Mouse (Mus musculus): ENCODE data around the gene Rxra. TPM values are rescaled to one million over a fixed set of nuclear protein-coding genes. Genes with fewer than 3 reads are reported as not detected.
A peak's percentile ranks its signal among the peaks of the same experiment; 100 is the strongest.

Gene Rxra
- polyA plus RNA-seq, 1 experiment from 2014 or later: 9.4 TPM

- Histone ChIP-seq H3K9me3 (replicated peaks; ENCODE audit: low read length) (no peaks in the 10 kb centered on the region), H3K4me2 (ENCODE audit: low read length) (no peak overlapping the region), H3K9ac (ENCODE audit: low read depth, low read length) (no peak overlapping the region), H3K36me3 (ENCODE audit: insufficient read depth, low read length) (no peaks in the 10 kb centered on the region), H3K27me3 (ENCODE audit: insufficient read depth, low read length) (no peaks in the 10 kb centered on the region), H3K4me3 (replicated peaks; ENCODE audit: low read depth, low read length) (no peak overlapping the region), H3K4me1 (replicated peaks; ENCODE audit: insufficient read depth, low read length) (peaks cover 35% of the 10 kb centered on the region), H3K27ac (peak overlapping the region; percentile 19; the same call in 1 of the 2 replicates)
- ATAC-seq (replicated peaks; ENCODE audit: low FRiP score, low read depth) (no peak), DNase-seq (ENCODE audit: low spot score) (no peak)
- no peak for TF ChIP-seq CTCF (IDR thresholded peaks at IDR 0.05; ENCODE audit: low read depth)
- 60% methylated on average over 14 of the region's 14 CpGs for WGBS
These were observed 15.0 kb downstream of the Rxra start for GRCm38 (mm10) chr2:27691139-27691720.

GRCm38 (mm10) chr2:27692608-27693007, 16.4 kb downstream of the Rxra start:
- peaks cover 32% of the 10 kb centered on the region for H3K4me1 ChIP-seq (replicated peaks; ENCODE audit: insufficient read depth, low read length)
- WGBS: 51% methylated on average over 3 of the region's 3 CpGs

GRCm38 (mm10) chr2:27693684-27694083, 17.4 kb downstream of the Rxra start:
- no peak for TF ChIP-seq CTCF (IDR thresholded peaks at IDR 0.05; ENCODE audit: low read depth)
- no peak overlapping the region for H3K9ac ChIP-seq (ENCODE audit: low read depth, low read length)
- ATAC-seq (replicated peaks; ENCODE audit: low FRiP score, low read depth): no peak
- H3K27ac ChIP-seq: no peak overlapping the region
- no peaks in the 10 kb centered on the region for H3K27me3 ChIP-seq (ENCODE audit: insufficient read depth, low read length)
- H3K4me2 ChIP-seq (ENCODE audit: low read length): no peak overlapping the region
- H3K36me3 ChIP-seq (ENCODE audit: insufficient read depth, low read length): no peaks in the 10 kb centered on the region
- no peak for DNase-seq (ENCODE audit: low spot score)
- H3K4me3 ChIP-seq (replicated peaks; ENCODE audit: low read depth, low read length): no peak overlapping the region
- peaks cover 32% of the 10 kb centered on the region for H3K4me1 ChIP-seq (replicated peaks; ENCODE audit: insufficient read depth, low read length)
- WGBS: 76% methylated on average over 6 of the region's 6 CpGs
- H3K9me3 ChIP-seq (replicated peaks; ENCODE audit: low read length): no peaks in the 10 kb centered on the region

More at GRCm38 (mm10) chr2:27692608-27693007, 16.4 kb downstream of the Rxra start:
- Histone ChIP-seq H3K9ac (ENCODE audit: low read depth, low read length) (no peak overlapping the region), H3K4me3 (replicated peaks; ENCODE audit: low read depth, low read length) (no peak overlapping the region), H3K27me3 (ENCODE audit: insufficient read depth, low read length) (no peaks in the 10 kb centered on the region), H3K27ac (no peak overlapping the region), H3K36me3 (ENCODE audit: insufficient read depth, low read length) (no peaks in the 10 kb centered on the region), H3K4me2 (ENCODE audit: low read length) (no peak overlapping the region), H3K9me3 (replicated peaks; ENCODE audit: low read length) (no peaks in the 10 kb centered on the region)
- DNase-seq (ENCODE audit: low spot score) (no peak), ATAC-seq (replicated peaks; ENCODE audit: low FRiP score, low read depth) (no peak)
- no peak for TF ChIP-seq CTCF (IDR thresholded peaks at IDR 0.05; ENCODE audit: low read depth)

- Histone ChIP-seq H3K4me3 (replicated peaks; ENCODE audit: low read depth, low read length) (no peak overlapping the region), H3K27me3 (ENCODE audit: insufficient read depth, low read length) (no peaks in the 10 kb centered on the region), H3K9ac (ENCODE audit: low read depth, low read length) (no peak overlapping the region), H3K27ac (peak overlapping the region; percentile 39), H3K36me3 (ENCODE audit: insufficient read depth, low read length) (no peaks in the 10 kb centered on the region), H3K4me2 (ENCODE audit: low read length) (peak overlapping the region; percentile 13; the same call in 1 of the 2 replicates), H3K9me3 (replicated peaks; ENCODE audit: low read length) (no peaks in the 10 kb centered on the region), H3K4me1 (replicated peaks; ENCODE audit: insufficient read depth, low read length) (peaks cover 37% of the 10 kb centered on the region)
- 7% methylated on average over 7 of the region's 7 CpGs for WGBS
- peak; percentile 89 for DNase-seq (ENCODE audit: low spot score)
- peak; percentile 66; the same call in 1 of the 2 replicates for ATAC-seq (replicated peaks; ENCODE audit: low FRiP score, low read depth)
- TF ChIP-seq CTCF (IDR thresholded peaks at IDR 0.05; ENCODE audit: low read depth): peak; percentile 63
These were observed 23.3 kb downstream of the Rxra start for GRCm38 (mm10) chr2:27699574-27699973.

GRCm38 (mm10) chr2:27702283-27702682, 26.0 kb downstream of the Rxra start:
- no peaks in the 10 kb centered on the region for H3K9me3 ChIP-seq (replicated peaks; ENCODE audit: low read length)
- WGBS: 59% methylated on average over 3 of the region's 3 CpGs
- peaks cover 33% of the 10 kb centered on the region for H3K4me1 ChIP-seq (replicated peaks; ENCODE audit: insufficient read depth, low read length)
- H3K27ac ChIP-seq: no peak overlapping the region
- no peak for TF ChIP-seq CTCF (IDR thresholded peaks at IDR 0.05; ENCODE audit: low read depth)
- no peaks in the 10 kb centered on the region for H3K36me3 ChIP-seq (ENCODE audit: insufficient read depth, low read length)
- no peak overlapping the region for H3K4me3 ChIP-seq (replicated peaks; ENCODE audit: low read depth, low read length)
- no peak overlapping the region for H3K4me2 ChIP-seq (ENCODE audit: low read length)
- DNase-seq (ENCODE audit: low spot score): no peak
- no peak for ATAC-seq (replicated peaks; ENCODE audit: low FRiP score, low read depth)
- H3K9ac ChIP-seq (ENCODE audit: low read depth, low read length): no peak overlapping the region
- no peaks in the 10 kb centered on the region for H3K27me3 ChIP-seq (ENCODE audit: insufficient read depth, low read length)

GRCm38 (mm10) chr2:27702904-27703666, 26.8 kb downstream of the Rxra start:
- Histone ChIP-seq H3K27me3 (ENCODE audit: insufficient read depth, low read length) (no peaks in the 10 kb centered on the region), H3K9ac (ENCODE audit: low read depth, low read length) (no peak overlapping the region), H3K4me1 (replicated peaks; ENCODE audit: insufficient read depth, low read length) (peaks cover 33% of the 10 kb centered on the region), H3K9me3 (replicated peaks; ENCODE audit: low read length) (no peaks in the 10 kb centered on the region), H3K4me3 (replicated peaks; ENCODE audit: low read depth, low read length) (no peak overlapping the region), H3K36me3 (ENCODE audit: insufficient read depth, low read length) (0 out of 2 replicates have a peak, but pooled peaks cover under 1% of the 10 kb centered on the region), H3K4me2 (ENCODE audit: low read length) (no peak overlapping the region), H3K27ac (peak overlapping the region; percentile 13; the same call in 1 of the 2 replicates)
- DNase-seq (ENCODE audit: low spot score) (no peak), ATAC-seq (replicated peaks; ENCODE audit: low FRiP score, low read depth) (no peak; the same call in 1 of the 2 replicates)
- TF ChIP-seq CTCF (IDR thresholded peaks at IDR 0.05; ENCODE audit: low read depth): no peak
- 83% methylated on average over 10 of the region's 10 CpGs for WGBS
